Mouse (Mus musculus) intestine, postnatal 0 days (tissue): ENCODE measurements around the gene Ywhah. TPM values are rescaled to one million over a fixed set of nuclear protein-coding genes. Genes with fewer than 3 reads are reported as not detected.
"Not testable (repeated sequence)": the region's sequence is repeated elsewhere in the genome, so short reads cannot be mapped to it uniquely, and the experiment has no call there.

Experiments used
- ATAC-seq: fragments of 200-750 bp; cut with Nextera tagmentation; 2 replicates; pipeline ENCODE4 v1.8.0; 2017; ENCODE audit warnings: mild to moderate bottlenecking, moderate TSS enrichment, moderate library complexity
- H3K27ac ChIP-seq: fragments of 300-500 bp; sonication (generic); 2 replicates; pipeline ENCODE4 v1.5.1; 2014; ENCODE audit warnings: mild to moderate bottlenecking, low read depth, low read length, moderate library complexity
- H3K27me3 ChIP-seq: fragments of 300-500 bp; sonication (generic); replicated peaks from 2 replicates; pipeline ENCODE4 v1.6.1; 2014; ENCODE audit warnings: low read length, mixed read lengths; ENCODE audit not compliant: control insufficient read depth, insufficient read depth
- H3K36me3 ChIP-seq: fragments of 300-500 bp; sonication (generic); 2 replicates; pipeline ENCODE4 v1.6.1; 2014; ENCODE audit warnings: mild to moderate bottlenecking, moderate library complexity; ENCODE audit not compliant: control insufficient read depth, insufficient read depth
- H3K4me1 ChIP-seq: fragments of 300-500 bp; sonication (generic); replicated peaks from 2 replicates; pipeline ENCODE4 v1.6.1; 2014; ENCODE audit warnings: antibody characterized with exemption, low read length, mixed read lengths; ENCODE audit not compliant: control insufficient read depth, insufficient read depth
- H3K4me2 ChIP-seq: fragments of 300-500 bp; sonication (generic); replicated peaks from 2 replicates; pipeline ENCODE4 v1.6.1; 2014; ENCODE audit warnings: low read depth, mild to moderate bottlenecking, moderate library complexity
- H3K4me3 ChIP-seq: fragments of 300-500 bp; sonication (generic); 2 replicates; pipeline ENCODE4 v1.5.1; 2014; ENCODE audit warnings: low read depth, low read length
- H3K9ac ChIP-seq: fragments of 300-500 bp; sonication (generic); 2 replicates; pipeline ENCODE4 v1.6.1; 2014; ENCODE audit warnings: mild to moderate bottlenecking, low read depth, low read length
- H3K9me3 ChIP-seq: fragments of 300-500 bp; sonication (generic); 2 replicates; pipeline ENCODE4 v1.6.1; 2016; ENCODE audit warnings: mixed run types; ENCODE audit not compliant: control insufficient read depth
- CTCF ChIP-seq: sonication (generic); IDR thresholded peaks from 2 replicates; pipeline ENCODE4 v1.5.1; 2016; ENCODE audit warnings: low read depth, mild to moderate bottlenecking, control low read depth, antibody characterized with exemption, moderate library complexity
- WGBS: fragments of 180-500 bp; shearing (Covaris S2); extraction: QIAGEN DNeasy Blood & Tissue Kit; methylation state at CpG from one replicate; pipeline ENCODE4 v1.1.7; 2014; 5-methylcytosine and 5-hydroxymethylcytosine counted together
- polyA plus RNA-seq: library from polyadenylated mRNA; unstranded; fragments of >200 nt; fragmentation: Nextera tagmentation; extraction: Ambion mirVana; gene quantifications from 2 replicates; pipeline ENCODE4 v1.2.1, GENCODE M21; 2015

Gene Ywhah
- polyA plus RNA-seq, 1 experiment from 2014 or later: 260 TPM

- 3% methylated on average over 13 of the region's 13 CpGs for WGBS
- Histone ChIP-seq H3K9ac (no peak overlapping the region), H3K27me3 (no peaks in the 10 kb centered on the region), H3K27ac (no peak overlapping the region), H3K36me3 (no peaks in the 10 kb centered on the region), H3K4me2 (peak overlapping the region; percentile 56), H3K4me1 (peaks cover 4% of the 10 kb centered on the region; the same call in 1 of the 2 replicates), H3K9me3 (no peaks in the 10 kb centered on the region), H3K4me3 (no peak overlapping the region)
- peak; percentile 29; the same call in 1 of the 2 replicates for ATAC-seq
- peak; percentile 83 for TF ChIP-seq CTCF
Measured at GRCm38 (mm10) chr5:33039510-33039911, 20.9 kb downstream of the Ywhah start.

GRCm38 (mm10) chr5:33040735-33041134 is 22.1 kb downstream of the Ywhah start:
- 82% methylated on average over 1 of the region's 1 CpGs for WGBS

GRCm38 (mm10) chr5:33043397-33043796 is 24.8 kb downstream of the Ywhah start:
- WGBS: 24% methylated on average over 10 of the region's 10 CpGs
- Histone ChIP-seq H3K9me3 (no peaks in the 10 kb centered on the region), H3K4me2 (peak overlapping the region; percentile 6), H3K9ac (no peak overlapping the region), H3K4me1 (peaks cover 4% of the 10 kb centered on the region; the same call in 1 of the 2 replicates), H3K36me3 (no peaks in the 10 kb centered on the region), H3K27ac (no peak overlapping the region), H3K4me3 (no peak overlapping the region), H3K27me3 (no peaks in the 10 kb centered on the region)
- ATAC-seq: peak; percentile 72
- TF ChIP-seq CTCF: peak; percentile 20; the same call in 1 of the 2 replicates

More at GRCm38 (mm10) chr5:33040735-33041134, 22.1 kb downstream of the Ywhah start:
- H3K4me1 ChIP-seq, H3K4me3 ChIP-seq, ATAC-seq, H3K4me2 ChIP-seq, H3K27me3 ChIP-seq, H3K9me3 ChIP-seq, H3K27ac ChIP-seq, H3K36me3 ChIP-seq, H3K9ac ChIP-seq: not testable (repeated sequence)

- Histone ChIP-seq H3K4me3 (no peak overlapping the region), H3K9me3 (no peaks in the 10 kb centered on the region), H3K27ac (no peak overlapping the region), H3K4me2 (no peak overlapping the region), H3K36me3 (no peaks in the 10 kb centered on the region), H3K9ac (no peak overlapping the region), H3K4me1 (peaks cover 4% of the 10 kb centered on the region; the same call in 1 of the 2 replicates), H3K27me3 (no peaks in the 10 kb centered on the region)
- 90% methylated on average over 12 of the region's 12 CpGs for WGBS
- TF ChIP-seq CTCF: peak; percentile 51
- ATAC-seq: no peak
Measured at GRCm38 (mm10) chr5:33044636-33045315, 26.2 kb downstream of the Ywhah start.

- no peak for ATAC-seq
- H3K4me2 ChIP-seq: no peak overlapping the region
- TF ChIP-seq CTCF: no peak
Measured at GRCm38 (mm10) chr5:33045316-33045705, 26.7 kb downstream of the Ywhah start.

GRCm38 (mm10) chr5:33052849-33053582 is 34.4 kb downstream of the Ywhah start:
- H3K27me3 ChIP-seq: no peaks in the 10 kb centered on the region

More at GRCm38 (mm10) chr5:33045316-33045705, 26.7 kb downstream of the Ywhah start:
- Histone ChIP-seq H3K9me3 (no peaks in the 10 kb centered on the region), H3K36me3 (no peaks in the 10 kb centered on the region), H3K4me1 (peaks cover 4% of the 10 kb centered on the region; the same call in 1 of the 2 replicates), H3K27me3 (no peaks in the 10 kb centered on the region), H3K4me3 (no peak overlapping the region), H3K9ac (no peak overlapping the region), H3K27ac (no peak overlapping the region)
- WGBS: 83% methylated on average over 6 of the region's 6 CpGs

More at GRCm38 (mm10) chr5:33052849-33053582, 34.4 kb downstream of the Ywhah start:
- H3K4me3 ChIP-seq: no peak overlapping the region
- H3K36me3 ChIP-seq: no peaks in the 10 kb centered on the region
- H3K4me2 ChIP-seq: peak overlapping the region; percentile 44
- no peaks in the 10 kb centered on the region for H3K9me3 ChIP-seq
- no peak overlapping the region for H3K9ac ChIP-seq
- H3K27ac ChIP-seq: peak overlapping the region; percentile 82
- no peaks in the 10 kb centered on the region for H3K4me1 ChIP-seq
- ATAC-seq: peak; percentile 96
- peak; percentile 52 for TF ChIP-seq CTCF
- WGBS: 32% methylated on average over 14 of the region's 14 CpGs
